8 mouse cellular contexts compared by ENCODE assay signal in genomic region chr17:56022131-56022988, GRCm38 (mm10). TPM values are rescaled to one million over a fixed set of nuclear protein-coding genes. Genes with fewer than 3 reads are reported as not detected.
DNase-seq lines count a peak whose midpoint lies in the region; ATAC-seq lines count a peak whose summit lies in the region.

No protein-coding gene starts in this region.

- H3K27me3 ChIP-seq in megakaryocyte, embryonic 14.5 days (replicated peaks), result no peaks in the 10 kb centered on the region

- H3K4me3 ChIP-seq in megakaryocyte, embryonic 14.5 days (replicated peaks), result peak overlapping the region; percentile 77

- peaks cover 94% of the 10 kb centered on the region for H3K4me1 ChIP-seq in megakaryocyte, embryonic 14.5 days

- peak; percentile 46 for DNase-seq in adrenal gland, adult 2 months
- no peak for DNase-seq in adrenal gland, adult 18-20 months (ENCODE audit: low spot score in 2 of 2)
- peak; percentile 71 for DNase-seq in cerebellum, adult 11 months
- no peak for DNase-seq in yolk sac, embryonic 10.5 days (ENCODE audit: low spot score)
- DNase-seq in frontal cortex, postnatal 36 days (ENCODE audit: low spot score in 2 of 2), result no peak

- no peak for ATAC-seq in megakaryocyte, adult 5-6 weeks (ENCODE audit: poor library complexity, severe bottlenecking)
- peak; percentile 27 for ATAC-seq in inflammation-experienced regulatory T-cells, adult 6 months

- H3K36me3 ChIP-seq in megakaryocyte, embryonic 14.5 days (replicated peaks; ENCODE audit: low read length), result peaks cover 99% of the 10 kb centered on the region

- no peaks in the 10 kb centered on the region for H3K9me3 ChIP-seq in megakaryocyte, embryonic 14.5 days

RNA-seq across cellular contexts. Expression of gene Sh3gl1, which starts 14.1 kb away (rescaled TPM):
- 10 to 100 TPM; 41.3 to 44.0 TPM for total RNA-seq in adrenal gland, adult 2 months (2021)
- 66.4 and 70.6 TPM in 2 replicates for polyA plus RNA-seq in adrenal gland, adult 2 months (2012; rRNA removed)
- 10 to 100 TPM; 38.3 to 39.0 TPM for total RNA-seq in adrenal gland, adult 18-20 months (2021)
- polyA plus RNA-seq in megakaryocyte, embryonic 14.5 days (2012; ENCODE audit: insufficient read depth, low replicate concordance), result 115 and 286 TPM in 2 replicates
- total RNA-seq in megakaryocyte, adult 5-6 weeks (2015), result 21.7 and 22.3 TPM in 2 replicates
- total RNA-seq in megakaryocyte, adult 5-6 weeks (2017), result 28.4 and 35.0 TPM in 2 replicates
- 10 to 100 TPM; 86.9 to 93.6 (median 91.6) TPM for polyA plus RNA-seq in inflammation-experienced regulatory T-cells, adult 6 months (2017; shearing (Covaris generic))

RNA-seq across cellular contexts. Expression of gene Mpnd, which starts 16.8 kb away (rescaled TPM):
- total RNA-seq in adrenal gland, adult 2 months (2021), result 10 to 100 TPM; 87.3 to 90.5 TPM
- polyA plus RNA-seq in adrenal gland, adult 2 months (2012; rRNA removed), result 179 and 197 TPM in 2 replicates
- 10 to 100 TPM; 68.1 to 97.5 TPM for total RNA-seq in adrenal gland, adult 18-20 months (2021)
- 4.4 and 22.7 TPM in 2 replicates for polyA plus RNA-seq in megakaryocyte, embryonic 14.5 days (2012; ENCODE audit: insufficient read depth, low replicate concordance)
- 23.2 and 28.6 TPM in 2 replicates for total RNA-seq in megakaryocyte, adult 5-6 weeks (2015)
- total RNA-seq in megakaryocyte, adult 5-6 weeks (2017), result 95.5 and 112 TPM in 2 replicates
- 10 to 100 TPM in 2 of 3 experiments, 1 to 10 TPM in 1; 8.3 to 24.2 (median 17.4) TPM for polyA plus RNA-seq in inflammation-experienced regulatory T-cells, adult 6 months (2017; shearing (Covaris generic))

RNA-seq across cellular contexts. Expression of gene Stap2, which starts 17.0 kb away (rescaled TPM):
- total RNA-seq in adrenal gland, adult 2 months (2021), result 1 to 10 TPM; 5.6 TPM
- 5.2 and 8.4 TPM in 2 replicates for polyA plus RNA-seq in adrenal gland, adult 2 months (2012; rRNA removed)
- 1 to 10 TPM; 5.1 to 5.4 TPM for total RNA-seq in adrenal gland, adult 18-20 months (2021)
- polyA plus RNA-seq in megakaryocyte, embryonic 14.5 days (2012; ENCODE audit: insufficient read depth, low replicate concordance), result 0.21 TPM in 1 of 2 replicates, not detected in the other
- total RNA-seq in megakaryocyte, adult 5-6 weeks (2015), result 0.25 and 0.62 TPM in 2 replicates
- total RNA-seq in megakaryocyte, adult 5-6 weeks (2017), result 0.22 and 0.24 TPM in 2 replicates
- under 1 TPM in 1 of 3 experiments, not detected in 2; 0.30 TPM for polyA plus RNA-seq in inflammation-experienced regulatory T-cells, adult 6 months (2017; shearing (Covaris generic))

RNA-seq across cellular contexts. Expression of gene Chaf1a, which starts 17.9 kb away (rescaled TPM):
- total RNA-seq in adrenal gland, adult 2 months (2021), result 1 to 10 TPM; 1.6 to 2.5 TPM
- 1.5 and 2.0 TPM in 2 replicates for polyA plus RNA-seq in adrenal gland, adult 2 months (2012; rRNA removed)
- total RNA-seq in adrenal gland, adult 18-20 months (2021), result 1 to 10 TPM; 2.1 to 2.3 TPM
- polyA plus RNA-seq in megakaryocyte, embryonic 14.5 days (2012; ENCODE audit: insufficient read depth, low replicate concordance), result 17.0 and 33.8 TPM in 2 replicates
- 8.1 and 9.6 TPM in 2 replicates for total RNA-seq in megakaryocyte, adult 5-6 weeks (2015)
- 18.3 and 22.2 TPM in 2 replicates for total RNA-seq in megakaryocyte, adult 5-6 weeks (2017)
- polyA plus RNA-seq in inflammation-experienced regulatory T-cells, adult 6 months (2017; shearing (Covaris generic)), result 1 to 10 TPM in 2 of 3 experiments, under 1 TPM in 1; 0.63 to 3.6 (median 1.3) TPM

RNA-seq across cellular contexts. Expression of gene Fsd1, which starts 36.1 kb away (rescaled TPM):
- 1 to 10 TPM; 1.0 to 2.7 TPM for total RNA-seq in adrenal gland, adult 2 months (2021)
- polyA plus RNA-seq in adrenal gland, adult 2 months (2012; rRNA removed), result 2.3 and 2.7 TPM in 2 replicates
- total RNA-seq in adrenal gland, adult 18-20 months (2021), result 1 to 10 TPM; 2.3 to 4.3 TPM
- polyA plus RNA-seq in megakaryocyte, embryonic 14.5 days (2012; ENCODE audit: insufficient read depth, low replicate concordance), result not detected in 2 replicates
- total RNA-seq in megakaryocyte, adult 5-6 weeks (2015), result not detected in 2 replicates
- total RNA-seq in megakaryocyte, adult 5-6 weeks (2017), result not detected in 2 replicates
- under 1 TPM in 1 of 3 experiments, not detected in 2; 0.98 TPM for polyA plus RNA-seq in inflammation-experienced regulatory T-cells, adult 6 months (2017; shearing (Covaris generic))

Comparison
In these comparisons a context has a peak if more than half of its experiments do, and no peak if none do; other contexts are left out.
1. DNase-seq: peak in adrenal gland, adult 2 months (single experiment) and cerebellum, adult 11 months (single experiment); none in adrenal gland, adult 18-20 months (0 of 2), yolk sac, embryonic 10.5 days (single experiment) and frontal cortex, postnatal 36 days (0 of 2).